Comparison of ENCODE assay signal across 27 mouse cellular contexts in the genomic region with DNA sequence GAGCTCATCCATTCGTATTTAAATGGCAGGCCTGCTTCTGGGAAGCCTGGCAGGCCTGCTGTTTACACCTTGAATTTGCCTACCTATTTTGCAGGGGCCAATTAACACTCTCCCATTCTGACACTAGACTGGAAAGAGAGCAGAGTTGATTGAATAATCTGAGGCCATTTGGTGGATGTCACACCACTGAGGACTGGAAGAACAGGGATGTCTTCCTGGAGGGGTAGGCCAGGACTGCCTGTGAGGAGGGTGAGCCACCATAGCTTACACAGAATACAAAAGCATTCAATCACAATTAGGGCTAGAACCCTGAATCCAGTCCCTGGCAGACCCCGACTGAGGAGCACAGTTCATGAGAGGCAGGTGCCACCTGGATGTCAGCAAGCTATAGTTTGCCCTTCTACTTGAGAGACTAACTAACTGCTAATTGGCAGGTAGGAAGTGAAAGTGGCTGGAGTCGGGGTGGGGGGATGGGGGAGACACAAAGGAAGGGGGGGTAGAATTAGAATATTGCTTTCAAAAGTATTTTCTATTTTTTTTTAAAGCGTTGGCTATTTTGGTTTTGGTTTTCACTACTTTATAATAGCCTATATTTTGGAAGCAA. TPM values are rescaled to one million over a fixed set of nuclear protein-coding genes. Genes with fewer than 3 reads are reported as not detected.
DNase-seq lines count a peak whose midpoint lies in the region; ATAC-seq and TF ChIP-seq lines count a peak whose summit lies in the region.
"Had no signal": no experiment of that assay in that cellular context is flagged by ENCODE, and none has a peak within 500 bp of the region (broad histone marks: within the 10 kb centered on the region; RNA-seq: fewer than 3 reads in every experiment).

No protein-coding gene starts in this region.

- H3K4me2 ChIP-seq in forebrain, embryonic 13.5 days = no peak overlapping the region
- no peak overlapping the region for H3K4me2 ChIP-seq in forebrain, postnatal 0 days (ENCODE audit: low read depth)
- no peak overlapping the region for H3K4me2 ChIP-seq in midbrain, embryonic 11.5 days
- no peak overlapping the region for H3K4me2 ChIP-seq in midbrain, embryonic 13.5 days (replicated peaks)
- H3K4me2 ChIP-seq: embryonic facial prominence, embryonic 12.5 days had no signal

- ATAC-seq in forebrain, embryonic 13.5 days = 0 out of 2 replicates have a peak, but pooled peaks have one; percentile 27
- ATAC-seq in forebrain, postnatal 0 days = no peak
- no peak for ATAC-seq in midbrain, embryonic 11.5 days (ENCODE audit: low FRiP score)
- no peak for ATAC-seq in midbrain, embryonic 13.5 days
- ATAC-seq: activated CD4-positive, CD25-positive, alpha-beta regulatory T cell, adult 4 months; forebrain, embryonic 14.5 days; forebrain, embryonic 16.5 days had no signal

- no peak for TF ChIP-seq CTCF in forebrain, postnatal 0 days (IDR thresholded peaks at IDR 0.05; ENCODE audit: low read depth)
- no peak for TF ChIP-seq CTCF in brain, embryonic 14.5 days (IDR thresholded peaks at IDR 0.05; ENCODE audit: borderline replicate concordance, extremely low read depth, insufficient read depth, insufficient read length)

- H3K4me1 ChIP-seq in forebrain, embryonic 13.5 days = peaks cover 15% of the 10 kb centered on the region
- no peaks in the 10 kb centered on the region for H3K4me1 ChIP-seq in forebrain, postnatal 0 days (ENCODE audit: insufficient read depth)
- 0 out of 2 replicates have a peak, but pooled peaks cover 2% of the 10 kb centered on the region for H3K4me1 ChIP-seq in midbrain, embryonic 11.5 days (ENCODE audit: control insufficient read depth, insufficient read depth, low read length)
- peaks cover 14% of the 10 kb centered on the region for H3K4me1 ChIP-seq in midbrain, embryonic 13.5 days (replicated peaks)

- H3K36me3 ChIP-seq in forebrain, embryonic 13.5 days (ENCODE audit: poor library complexity, severe bottlenecking) = no peaks in the 10 kb centered on the region
- H3K36me3 ChIP-seq in forebrain, postnatal 0 days (ENCODE audit: insufficient read depth) = no peaks in the 10 kb centered on the region
- H3K36me3 ChIP-seq in midbrain, embryonic 11.5 days (ENCODE audit: control insufficient read depth, insufficient read depth, low read length) = no peaks in the 10 kb centered on the region
- H3K36me3 ChIP-seq in midbrain, embryonic 13.5 days = no peaks in the 10 kb centered on the region
- H3K36me3 ChIP-seq: embryonic facial prominence, embryonic 10.5 days; embryonic facial prominence, embryonic 12.5 days had no signal

- DNase-seq in forebrain, postnatal 0 days = no peak
- DNase-seq in midbrain, embryonic 11.5 days (ENCODE audit: low spot score, missing footprints) = peak; percentile 65
- peak; percentile 67 for DNase-seq in ES-CJ7 (ENCODE audit: low read depth, low spot score)
- DNase-seq in brain, embryonic 14.5 days (ENCODE audit: low read depth) = peak; percentile 53
- DNase-seq in urinary bladder, postnatal 10 days (ENCODE audit: low spot score) = no peak
- DNase-seq in cerebellum, adult 9-10 months = no peak
- DNase-seq: adrenal gland, adult 8-10 months; adrenal gland, postnatal 14 days; adrenal gland, postnatal 36 days; cerebellum, adult 11 months; cerebellum, adult 18-20 months; cerebellum, adult 8-10 months; cerebellum, postnatal 10 days; cerebellum, postnatal 25 days had no signal

- no peak overlapping the region for H3K9ac ChIP-seq in forebrain, embryonic 13.5 days
- no peak overlapping the region for H3K9ac ChIP-seq in forebrain, postnatal 0 days
- H3K9ac ChIP-seq in midbrain, embryonic 11.5 days (ENCODE audit: low read length) = no peak overlapping the region
- H3K9ac ChIP-seq in midbrain, embryonic 13.5 days (replicated peaks) = no peak overlapping the region
- H3K9ac ChIP-seq: embryonic facial prominence, embryonic 12.5 days had no signal

- TF ChIP-seq POLR2A in brain, embryonic 14.5 days (IDR thresholded peaks at IDR 0.05; ENCODE audit: borderline replicate concordance, extremely low read depth, insufficient read depth, insufficient read length, poor library complexity, severe bottlenecking) = no peak

- H3K4me3 ChIP-seq in forebrain, embryonic 13.5 days = no peak overlapping the region
- H3K4me3 ChIP-seq in forebrain, postnatal 0 days (ENCODE audit: low read depth, low read length) = no peak overlapping the region
- no peak overlapping the region for H3K4me3 ChIP-seq in midbrain, embryonic 11.5 days (ENCODE audit: low read depth, low read length)
- no peak overlapping the region for H3K4me3 ChIP-seq in midbrain, embryonic 13.5 days (replicated peaks)
- H3K4me3 ChIP-seq: embryonic facial prominence, embryonic 10.5 days; embryonic facial prominence, embryonic 12.5 days had no signal

- H3K27me3 ChIP-seq in forebrain, embryonic 13.5 days = no peaks in the 10 kb centered on the region
- no peaks in the 10 kb centered on the region for H3K27me3 ChIP-seq in forebrain, postnatal 0 days (ENCODE audit: insufficient read depth, low read length)
- no peaks in the 10 kb centered on the region for H3K27me3 ChIP-seq in midbrain, embryonic 11.5 days (ENCODE audit: control insufficient read depth, insufficient read depth, low read length)
- no peaks in the 10 kb centered on the region for H3K27me3 ChIP-seq in midbrain, embryonic 13.5 days
- H3K27me3 ChIP-seq: embryonic facial prominence, embryonic 12.5 days had no signal

- H3K27ac ChIP-seq in forebrain, embryonic 13.5 days = no peak overlapping the region
- no peak overlapping the region for H3K27ac ChIP-seq in forebrain, postnatal 0 days (ENCODE audit: low read depth, low read length)
- H3K27ac ChIP-seq in midbrain, embryonic 11.5 days (ENCODE audit: low read depth, low read length) = no peak overlapping the region
- H3K27ac ChIP-seq in midbrain, embryonic 13.5 days = no peak overlapping the region
- H3K27ac ChIP-seq: embryonic facial prominence, embryonic 10.5 days; embryonic facial prominence, embryonic 12.5 days had no signal

- 60% methylated on average over 4 of the region's 4 CpGs for WGBS in forebrain, embryonic 13.5 days
- WGBS in forebrain, postnatal 0 days = 53% methylated on average over 4 of the region's 4 CpGs
- WGBS in midbrain, embryonic 11.5 days = 67% methylated on average over 4 of the region's 4 CpGs
- WGBS in midbrain, embryonic 13.5 days = 78% methylated on average over 4 of the region's 4 CpGs

- no peaks in the 10 kb centered on the region for H3K9me3 ChIP-seq in forebrain, embryonic 13.5 days (replicated peaks)
- H3K9me3 ChIP-seq in forebrain, postnatal 0 days (ENCODE audit: low read length) = no peaks in the 10 kb centered on the region
- no peaks in the 10 kb centered on the region for H3K9me3 ChIP-seq in midbrain, embryonic 11.5 days (ENCODE audit: control insufficient read depth, low read length)
- no peaks in the 10 kb centered on the region for H3K9me3 ChIP-seq in midbrain, embryonic 13.5 days
- H3K9me3 ChIP-seq: embryonic facial prominence, embryonic 10.5 days; embryonic facial prominence, embryonic 12.5 days had no signal

RNA-seq across cellular contexts. Expression of a gene that starts 9.8 kb away (rescaled TPM):
- not detected in 2 replicates for polyA plus RNA-seq in forebrain, embryonic 13.5 days (2015; fragmentation: Nextera tagmentation; extraction: Ambion mirVana)
- not detected in 2 replicates for total RNA-seq in forebrain, postnatal 0 days (2014; rRNA removed)
- 0.12 TPM in 1 of 2 replicates, not detected in the other for polyA plus RNA-seq in forebrain, postnatal 0 days (2015; fragmentation: Nextera tagmentation; extraction: Ambion mirVana)
- polyA plus RNA-seq in midbrain, embryonic 11.5 days (2014; fragmentation: Nextera tagmentation; extraction: Ambion mirVana) = 0.10 and 0.15 TPM in 2 replicates
- 0.08 and 0.19 TPM in 2 replicates for polyA plus RNA-seq in midbrain, embryonic 13.5 days (2015; fragmentation: Nextera tagmentation; extraction: Ambion mirVana)
- 0.04 TPM in 1 of 2 replicates, not detected in the other for polyA plus RNA-seq in brain, embryonic 14.5 days (2012; rRNA removed)
- total RNA-seq: adrenal gland, adult 18-20 months; adrenal gland, adult 8-10 months; adrenal gland, postnatal 14 days; adrenal gland, postnatal 36 days; MEL had no signal
- polyA plus RNA-seq: activated CD4-positive, CD25-positive, alpha-beta regulatory T cell, adult 4 months; C2C12; cortical plate, adult 2 months; embryonic facial prominence, embryonic 12.5 days; embryonic facial prominence, embryonic 14.5 days; forebrain, embryonic 11.5 days; forebrain, embryonic 16.5 days had no signal

Comparison
In these comparisons a context has a peak if more than half of its experiments do, and no peak if none do; other contexts are left out.
1. DNase-seq: peak in midbrain, embryonic 11.5 days (single experiment), ES-CJ7 (single experiment) and brain, embryonic 14.5 days (single experiment); none in forebrain, postnatal 0 days (single experiment), urinary bladder, postnatal 10 days (single experiment) and cerebellum, adult 9-10 months (single experiment).